Mouse (Mus musculus): Measurements from ENCODE around the gene Slc25a22.

GRCm38 (mm10) chr7:141465388-141466044, 27.8 kb upstream of the Slc25a22 start:
- TF ChIP-seq CTCF (IDR thresholded peaks at IDR 0.05; ENCODE audit: control insufficient read depth, insufficient read depth, insufficient read length) (no peak), USF1 (IDR thresholded peaks at IDR 0.05; ENCODE audit: low read depth) (no peak), MAX (IDR thresholded peaks at IDR 0.05) (no peak), CEBPB (IDR thresholded peaks at IDR 0.05; ENCODE audit: low read depth) (no peak)
